Mouse (Mus musculus) ES-Bruce4 (cell line): ENCODE results near the gene Kcnk4. TPM values are rescaled to one million over a fixed set of nuclear protein-coding genes. Genes with fewer than 3 reads are reported as not detected.
A peak's percentile ranks its signal among the peaks of the same experiment; 100 is the strongest.

Source experiments
- H3K27ac ChIP-seq: 2 replicates; pipeline ENCODE4 v1.5.1; 2012; ENCODE audit warnings: low read length, inconsistent platforms; ENCODE audit not compliant: insufficient read depth
- H3K27me3 ChIP-seq: 2 replicates; pipeline ENCODE4 v1.6.1; 2012; ENCODE audit warnings: mild to moderate bottlenecking, low read length, inconsistent platforms; ENCODE audit not compliant: control insufficient read depth, poor library complexity, insufficient read depth, severe bottlenecking
- H3K36me3 ChIP-seq: 2 replicates; pipeline ENCODE4 v1.6.1; 2012; ENCODE audit warnings: inconsistent platforms, mild to moderate bottlenecking, low read length, moderate library complexity; ENCODE audit not compliant: control insufficient read depth, poor library complexity, insufficient read depth, severe bottlenecking
- H3K4me1 ChIP-seq: one replicate; pipeline ENCODE4 v1.8.1; 2011; ENCODE audit warnings: low read length; ENCODE audit not compliant: control insufficient read depth, insufficient read depth
- H3K4me3 ChIP-seq: 2 replicates; pipeline ENCODE4 v1.5.1; 2011; ENCODE audit warnings: low read depth, mild to moderate bottlenecking, low read length
- H3K9ac ChIP-seq: 2 replicates; pipeline ENCODE4 v1.6.1; 2012; ENCODE audit warnings: low read depth, mild to moderate bottlenecking, inconsistent platforms; ENCODE audit not compliant: poor library complexity, severe bottlenecking
- H3K9me3 ChIP-seq: replicated peaks from 2 replicates; pipeline ENCODE4 v1.6.1; 2012; ENCODE audit warnings: mild to moderate bottlenecking, low read length, inconsistent platforms; ENCODE audit not compliant: control insufficient read depth, poor library complexity, insufficient read depth, severe bottlenecking
- CTCF ChIP-seq: IDR thresholded peaks from one replicate; pipeline ENCODE4 v1.8.1; 2011; ENCODE audit warnings: low read depth, low read length
- EP300 ChIP-seq: IDR thresholded peaks from 2 replicates; pipeline ENCODE4 v1.6.1; 2011; ENCODE audit warnings: low read depth, low read length; ENCODE audit not compliant: insufficient read depth
- POLR2A ChIP-seq: IDR thresholded peaks from one replicate; pipeline ENCODE4 v1.8.1; 2011; ENCODE audit warnings: low read length; ENCODE audit not compliant: insufficient read depth
- polyA plus RNA-seq: library from polyadenylated mRNA; stranded (reverse); fragments of >200 nt; gene quantifications from 2 replicates; pipeline ENCODE4 v1.2.4, GENCODE M21; 2011; ENCODE audit warnings: low read depth; ENCODE audit not compliant: missing spikeins, insufficient read depth, insufficient read length

The Kcnk4 gene
- polyA plus RNA-seq, 1 experiment = not detected

GRCm38 (mm10) chr19:6892512-6892911 is 41.8 kb downstream of the Kcnk4 start:
- TF ChIP-seq EP300 (0 out of 2 replicates have a peak, but pooled peaks have one; percentile 27), CTCF (no peak), POLR2A (no peak)
- Histone ChIP-seq H3K27ac (no peak overlapping the region), H3K27me3 (no peaks in the 10 kb centered on the region), H3K9me3 (peaks cover 12% of the 10 kb centered on the region), H3K36me3 (no peaks in the 10 kb centered on the region), H3K4me3 (no peak overlapping the region), H3K9ac (no peak overlapping the region), H3K4me1 (peaks cover 1% of the 10 kb centered on the region)

DNA sequence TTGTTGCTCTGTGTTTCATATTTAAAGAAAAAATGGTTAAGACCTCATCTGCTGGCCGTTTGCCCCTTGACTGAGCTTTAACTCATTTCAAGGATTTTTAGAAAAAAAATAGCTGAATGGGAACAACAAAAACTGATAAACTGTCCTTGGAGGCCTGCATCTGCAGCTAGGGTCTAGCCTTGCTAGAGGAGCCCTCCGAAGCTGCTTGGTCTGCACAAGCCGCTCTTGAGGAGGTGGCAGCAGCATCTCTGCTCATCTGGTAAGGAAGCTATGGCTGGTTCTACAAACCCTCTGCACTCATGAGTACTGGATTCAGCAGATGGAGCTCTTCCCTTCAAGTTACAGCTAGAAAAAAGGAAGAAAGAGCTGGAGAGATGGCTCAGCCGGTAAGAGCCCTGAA is 56.4 kb downstream of the Kcnk4 start:
- H3K4me3 ChIP-seq = no peak overlapping the region
- no peaks in the 10 kb centered on the region for H3K4me1 ChIP-seq
- H3K9ac ChIP-seq = no peak overlapping the region
- no peak overlapping the region for H3K27ac ChIP-seq
- no peaks in the 10 kb centered on the region for H3K36me3 ChIP-seq
- H3K27me3 ChIP-seq = no peaks in the 10 kb centered on the region
- H3K9me3 ChIP-seq = no peaks in the 10 kb centered on the region; the same call in 1 of the 2 replicates
- TF ChIP-seq POLR2A = no peak
- TF ChIP-seq EP300 = no peak
- no peak for TF ChIP-seq CTCF

DNA sequence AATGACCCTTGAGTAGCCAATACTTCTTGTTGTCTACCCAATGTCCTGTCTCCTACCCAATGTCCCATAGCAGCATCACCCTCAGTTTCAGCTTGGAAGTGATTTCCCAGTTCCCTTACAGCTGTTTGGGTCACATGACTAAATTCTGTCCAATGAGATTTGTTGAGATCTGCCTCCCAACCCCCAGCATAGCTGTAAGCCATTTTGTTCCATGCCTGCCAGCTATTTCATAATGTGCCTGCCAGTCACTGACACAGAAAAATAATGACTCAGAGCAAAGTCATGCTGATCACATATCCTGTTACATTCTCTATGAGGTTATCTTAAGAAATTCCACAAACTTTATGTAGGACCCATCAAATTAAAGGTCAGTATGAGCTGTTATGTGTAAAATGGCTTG is 57.5 kb downstream of the Kcnk4 start:
- Histone ChIP-seq H3K27ac (no peak overlapping the region), H3K9me3 (no peaks in the 10 kb centered on the region), H3K4me3 (no peak overlapping the region), H3K9ac (no peak overlapping the region), H3K36me3 (no peaks in the 10 kb centered on the region), H3K27me3 (no peaks in the 10 kb centered on the region), H3K4me1 (no peaks in the 10 kb centered on the region)
- no peak for TF ChIP-seq CTCF
- no peak for TF ChIP-seq POLR2A
- TF ChIP-seq EP300 = no peak

DNA sequence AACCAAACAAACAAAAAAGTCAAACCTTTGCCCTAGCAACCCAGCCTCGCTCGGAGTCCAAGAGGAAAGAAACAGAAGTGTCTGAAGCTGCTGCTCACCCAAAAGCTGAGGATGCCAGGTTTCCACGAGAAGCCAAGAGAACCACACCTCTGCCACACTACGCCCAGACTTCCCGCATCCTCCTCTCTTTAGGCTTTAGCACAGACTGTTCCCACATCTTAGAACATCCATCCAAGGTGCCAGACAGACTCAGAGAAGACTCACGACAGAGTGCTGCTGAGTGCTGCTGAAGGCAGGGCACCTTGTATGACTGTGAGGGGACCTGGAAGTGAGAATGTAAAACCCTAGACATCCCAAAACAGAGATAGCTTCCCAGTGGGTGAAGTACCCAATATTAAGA is 58.5 kb downstream of the Kcnk4 start:
- H3K27ac ChIP-seq = no peak overlapping the region
- no peak overlapping the region for H3K4me3 ChIP-seq
- TF ChIP-seq POLR2A (no peak), EP300 (no peak), CTCF (no peak)
- H3K9ac ChIP-seq = no peak overlapping the region
- no peaks in the 10 kb centered on the region for H3K27me3 ChIP-seq
- H3K9me3 ChIP-seq = no peaks in the 10 kb centered on the region
- H3K36me3 ChIP-seq = no peaks in the 10 kb centered on the region
- no peaks in the 10 kb centered on the region for H3K4me1 ChIP-seq

DNA sequence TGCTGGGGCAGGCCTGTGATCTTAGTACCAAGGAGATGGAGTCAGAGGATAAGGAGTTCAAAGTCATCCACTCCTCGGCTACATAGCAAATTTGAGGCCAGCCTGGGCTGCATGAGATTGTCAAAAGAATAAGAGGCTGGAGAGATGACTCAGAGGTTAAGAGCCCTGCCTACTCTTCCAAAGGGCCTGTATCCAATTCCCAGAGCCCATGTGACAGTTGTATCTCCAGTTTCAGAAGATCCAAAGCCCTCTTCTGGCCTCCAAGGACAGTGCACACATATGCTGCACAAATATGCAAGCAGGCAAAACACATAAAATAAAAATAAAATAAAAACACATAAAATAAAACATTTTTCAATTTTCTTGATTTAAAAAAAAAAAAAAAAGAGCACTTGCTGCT is 60.1 kb downstream of the Kcnk4 start:
- no peak for TF ChIP-seq POLR2A
- TF ChIP-seq EP300 = no peak
- TF ChIP-seq CTCF = no peak
- Histone ChIP-seq H3K9ac (no peak overlapping the region), H3K36me3 (no peaks in the 10 kb centered on the region), H3K9me3 (no peaks in the 10 kb centered on the region), H3K4me3 (no peak overlapping the region), H3K27me3 (no peaks in the 10 kb centered on the region), H3K27ac (no peak overlapping the region), H3K4me1 (no peaks in the 10 kb centered on the region)

Other genes with a start within 250 kb of the Kcnk4 start
- 4.5 and 5.2 TPM in 2 replicates for gene Rps6ka4, start 93.9 kb downstream of the Kcnk4 start, polyA plus RNA-seq
- gene Ccdc88b, start 76.3 kb downstream of the Kcnk4 start, polyA plus RNA-seq = 1.1 and 1.9 TPM in 2 replicates
- 109 and 112 TPM in 2 replicates for gene Trmt112, start 24.8 kb downstream of the Kcnk4 start, polyA plus RNA-seq
- gene Prdx5, start 24.4 kb downstream of the Kcnk4 start, polyA plus RNA-seq = 56.4 and 66.9 TPM in 2 replicates
- gene Esrra, start 12.7 kb downstream of the Kcnk4 start, polyA plus RNA-seq = 13.6 and 16.7 TPM in 2 replicates
- 1.4 and 1.8 TPM in 2 replicates for gene Catsperz, start 9.1 kb downstream of the Kcnk4 start, polyA plus RNA-seq
- 14.6 and 16.2 TPM in 2 replicates for gene Bad, start 7.3 kb upstream of the Kcnk4 start, polyA plus RNA-seq
- 9.0 and 12.8 TPM in 2 replicates for gene Gpr137, start 8.0 kb upstream of the Kcnk4 start, polyA plus RNA-seq
- gene Ppp1r14b, start 40.5 kb upstream of the Kcnk4 start, polyA plus RNA-seq = 151 and 166 TPM in 2 replicates
- 42.4 and 45.6 TPM in 2 replicates for gene Plcb3, start 42.0 kb upstream of the Kcnk4 start, polyA plus RNA-seq
- 40.4 and 45.5 TPM in 2 replicates for gene Fkbp2, start 46.0 kb upstream of the Kcnk4 start, polyA plus RNA-seq
- 44.7 and 49.1 TPM in 2 replicates for gene Vegfb, start 53.1 kb upstream of the Kcnk4 start, polyA plus RNA-seq
- gene Dnajc4, start 58.1 kb upstream of the Kcnk4 start, polyA plus RNA-seq = 14.8 and 15.8 TPM in 2 replicates
- 6.8 and 7.7 TPM in 2 replicates for gene Nudt22, start 61.6 kb upstream of the Kcnk4 start, polyA plus RNA-seq
- 7.3 and 8.4 TPM in 2 replicates for gene Trpt1, start 61.6 kb upstream of the Kcnk4 start, polyA plus RNA-seq
- 0.59 and 1.0 TPM in 2 replicates for gene Fermt3, start 85.0 kb upstream of the Kcnk4 start, polyA plus RNA-seq
- gene Stip1, start 105.5 kb upstream of the Kcnk4 start, polyA plus RNA-seq = 519 and 544 TPM in 2 replicates
- gene Macrod1, start 122.3 kb upstream of the Kcnk4 start, polyA plus RNA-seq = 6.7 and 7.6 TPM in 2 replicates
- gene Flrt1, start 171.2 kb upstream of the Kcnk4 start, polyA plus RNA-seq = 0.51 and 0.82 TPM in 2 replicates